Mouse (Mus musculus) lung, embryonic 14.5 days (tissue): ENCODE measurements around the gene Mapkapk2. TPM values are rescaled to one million over a fixed set of nuclear protein-coding genes. Genes with fewer than 3 reads are reported as not detected.
A peak's percentile ranks its signal among the peaks of the same experiment; 100 is the strongest.

ENCODE experiments used
- ATAC-seq: fragments of 200-750 bp; cut with Nextera tagmentation; 2 replicates; pipeline ENCODE4 v1.8.0; 2017; ENCODE audit warnings: mild to moderate bottlenecking, moderate TSS enrichment, moderate library complexity; ENCODE audit not compliant: insufficient read depth
- DNase-seq: peaks from one replicate; pipeline ENCODE4 v3.0.0-alpha.2; 2015
- H3K27ac ChIP-seq: fragments of 300-500 bp; sonication (generic); 2 replicates; pipeline ENCODE4 v1.5.1; 2014; ENCODE audit warnings: low read depth, mild to moderate bottlenecking, moderate library complexity
- H3K27me3 ChIP-seq: fragments of 300-500 bp; sonication (generic); 2 replicates; pipeline ENCODE4 v1.6.1; 2014; ENCODE audit warnings: low read length, control low read depth; ENCODE audit not compliant: insufficient read depth
- H3K36me3 ChIP-seq: fragments of 300-500 bp; sonication (generic); 2 replicates; pipeline ENCODE4 v1.6.1; 2014; ENCODE audit warnings: control low read depth; ENCODE audit not compliant: insufficient read depth
- H3K4me1 ChIP-seq: fragments of 300-500 bp; sonication (generic); 2 replicates; pipeline ENCODE4 v1.6.1; 2014; ENCODE audit warnings: antibody characterized with exemption, control low read depth; ENCODE audit not compliant: insufficient read depth
- H3K4me2 ChIP-seq: fragments of 300-500 bp; sonication (generic); 2 replicates; pipeline ENCODE4 v1.6.1; 2014; ENCODE audit warnings: mild to moderate bottlenecking
- H3K4me3 ChIP-seq: fragments of 300-500 bp; sonication (generic); 2 replicates; pipeline ENCODE4 v1.5.1; 2014; ENCODE audit warnings: low read depth, low read length
- H3K9ac ChIP-seq: fragments of 300-500 bp; sonication (generic); 2 replicates; pipeline ENCODE4 v1.6.1; 2014
- H3K9me3 ChIP-seq: fragments of 300-500 bp; sonication (generic); 2 replicates; pipeline ENCODE4 v1.6.1; 2016; ENCODE audit warnings: low read depth, low read length, control low read depth
- CTCF ChIP-seq: IDR thresholded peaks from 2 replicates; pipeline ENCODE4 v1.5.1; 2016; ENCODE audit warnings: antibody characterized with exemption, low read depth
- WGBS: fragments of 180-500 bp; shearing (Covaris S2); extraction: QIAGEN DNeasy Blood & Tissue Kit; methylation state at CpG from one replicate; pipeline ENCODE4 v1.1.7; 2014; 5-methylcytosine and 5-hydroxymethylcytosine counted together
- polyA plus RNA-seq: library from polyadenylated mRNA; unstranded; fragments of >200 nt; fragmentation: Nextera tagmentation; extraction: Ambion mirVana; gene quantifications from 2 replicates; pipeline ENCODE4 v1.2.1, GENCODE M21; 2014

Mapkapk2 gene
- polyA plus RNA-seq, 1 experiment from 2014 or later = 72.3 TPM

DNA sequence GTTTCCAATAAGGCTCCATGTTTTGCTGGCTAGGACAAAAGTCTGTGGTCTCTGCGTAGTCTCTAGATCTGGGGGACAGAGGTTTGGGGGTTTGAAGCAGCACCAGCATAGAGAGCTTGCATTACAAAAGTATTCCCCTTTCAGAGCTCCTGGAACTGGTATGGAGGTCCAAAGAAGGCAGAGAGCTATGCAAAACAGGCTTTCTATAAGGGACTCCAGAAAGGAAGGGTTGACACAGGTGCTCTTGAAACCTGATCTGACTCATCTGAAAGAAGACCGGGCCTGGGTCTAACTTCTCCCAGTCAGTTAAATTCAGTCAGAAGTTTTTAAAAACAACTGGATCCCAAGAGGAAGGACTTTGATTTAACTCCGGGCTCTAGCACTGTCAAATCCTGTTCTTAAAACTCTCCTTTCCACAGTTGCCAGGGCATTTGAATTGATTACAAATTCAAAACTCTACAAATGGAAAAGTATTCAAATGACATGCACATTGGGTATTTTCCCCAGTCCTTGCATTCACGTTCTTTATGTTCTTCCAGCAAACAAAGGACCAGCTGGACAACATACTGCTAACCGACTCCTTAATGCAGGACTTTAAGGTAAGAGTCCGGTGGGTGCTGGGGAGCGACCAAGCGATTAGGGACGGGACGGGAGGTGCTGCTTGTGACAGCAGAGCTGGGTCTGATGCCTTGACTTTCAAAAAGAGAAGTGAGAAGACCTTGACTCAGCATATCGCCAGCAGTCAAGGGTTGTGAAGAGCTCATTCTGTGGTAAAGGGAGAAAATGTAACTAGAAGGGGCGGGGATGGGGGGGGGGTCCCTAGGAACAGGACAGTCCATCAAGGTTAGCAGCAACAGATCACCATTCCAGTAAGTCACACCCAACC lies 77.0 kb downstream of the Mapkapk2 start:
- H3K9me3 ChIP-seq = no peaks in the 10 kb centered on the region
- WGBS = 48% methylated on average over 12 of the region's 12 CpGs
- no peak overlapping the region for H3K4me3 ChIP-seq
- ATAC-seq (no peak), DNase-seq (peak; percentile 3)
- no peak for TF ChIP-seq CTCF
- H3K27ac ChIP-seq = no peak overlapping the region
- H3K4me2 ChIP-seq = no peak overlapping the region
- no peaks in the 10 kb centered on the region for H3K27me3 ChIP-seq
- no peak overlapping the region for H3K9ac ChIP-seq
- H3K4me1 ChIP-seq = no peaks in the 10 kb centered on the region; the same call in 1 of the 2 replicates
- no peaks in the 10 kb centered on the region for H3K36me3 ChIP-seq

GRCm38 (mm10) chr1:131019492-131020098 lies 78.0 kb downstream of the Mapkapk2 start, which contains the start of gene Il10:
Il10 (plus strand) TSS chr1:131019845.
- H3K4me3 ChIP-seq = no peak within 1 kb of the TSS
- no peak for ATAC-seq
- H3K4me2 ChIP-seq = no peak within 1 kb of the TSS
- H3K27me3 ChIP-seq = no peaks in the 10 kb centered on the region
- WGBS = 64% methylated on average over 8 of the region's 8 CpGs
- DNase-seq = no peak
- H3K4me1 ChIP-seq = no peaks in the 10 kb centered on the region
- no peaks in the 10 kb centered on the region for H3K36me3 ChIP-seq
- H3K27ac ChIP-seq = no peak within 1 kb of the TSS
- TF ChIP-seq CTCF = no peak
- H3K9ac ChIP-seq = no peak within 1 kb of the TSS
- H3K9me3 ChIP-seq = no peaks in the 10 kb centered on the region

GRCm38 (mm10) chr1:131015879-131016278 lies 81.7 kb downstream of the Mapkapk2 start:
- Histone ChIP-seq H3K4me1 (no peaks in the 10 kb centered on the region), H3K9ac (no peak overlapping the region), H3K4me2 (no peak overlapping the region), H3K9me3 (no peaks in the 10 kb centered on the region), H3K4me3 (no peak overlapping the region), H3K27me3 (no peaks in the 10 kb centered on the region), H3K36me3 (no peaks in the 10 kb centered on the region), H3K27ac (no peak overlapping the region)
- no peak for TF ChIP-seq CTCF
- no peak for DNase-seq
- ATAC-seq = no peak
- 86% methylated on average over 7 of the region's 7 CpGs for WGBS

GRCm38 (mm10) chr1:131015281-131015680 lies 82.3 kb downstream of the Mapkapk2 start:
- Histone ChIP-seq H3K4me2 (no peak overlapping the region), H3K4me1 (no peaks in the 10 kb centered on the region), H3K27ac (no peak overlapping the region), H3K27me3 (no peaks in the 10 kb centered on the region), H3K4me3 (no peak overlapping the region), H3K36me3 (no peaks in the 10 kb centered on the region), H3K9me3 (no peaks in the 10 kb centered on the region), H3K9ac (no peak overlapping the region)
- no peak for TF ChIP-seq CTCF
- 83% methylated on average over 6 of the region's 6 CpGs for WGBS
- DNase-seq (no peak), ATAC-seq (no peak)

DNA sequence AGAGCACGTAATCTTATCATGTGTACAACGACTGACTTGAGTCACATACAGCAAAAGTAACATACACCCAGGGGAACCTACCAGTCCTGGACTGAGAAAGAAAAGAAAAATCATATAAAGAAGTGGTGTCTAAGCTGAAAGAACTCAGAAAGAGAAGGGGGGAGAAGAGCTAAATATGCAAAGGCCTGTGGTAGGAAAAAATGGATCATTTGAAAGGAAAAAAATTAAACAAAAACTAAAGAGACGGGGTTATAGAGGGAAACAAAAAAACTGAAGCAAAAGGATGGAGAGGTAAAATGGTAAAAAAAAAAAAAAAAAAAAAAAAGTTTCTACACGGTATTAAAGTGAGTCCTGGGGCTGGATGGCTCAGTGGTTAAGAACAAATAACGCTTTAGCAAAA lies 83.7 kb downstream of the Mapkapk2 start:
- 84% methylated on average over 5 of the region's 5 CpGs for WGBS
- Histone ChIP-seq H3K4me3 (no peak overlapping the region), H3K27me3 (no peaks in the 10 kb centered on the region), H3K4me2 (no peak overlapping the region), H3K27ac (no peak overlapping the region), H3K36me3 (no peaks in the 10 kb centered on the region), H3K4me1 (no peaks in the 10 kb centered on the region), H3K9ac (no peak overlapping the region), H3K9me3 (no peaks in the 10 kb centered on the region)
- TF ChIP-seq CTCF = no peak
- no peak for ATAC-seq
- DNase-seq = no peak

DNA sequence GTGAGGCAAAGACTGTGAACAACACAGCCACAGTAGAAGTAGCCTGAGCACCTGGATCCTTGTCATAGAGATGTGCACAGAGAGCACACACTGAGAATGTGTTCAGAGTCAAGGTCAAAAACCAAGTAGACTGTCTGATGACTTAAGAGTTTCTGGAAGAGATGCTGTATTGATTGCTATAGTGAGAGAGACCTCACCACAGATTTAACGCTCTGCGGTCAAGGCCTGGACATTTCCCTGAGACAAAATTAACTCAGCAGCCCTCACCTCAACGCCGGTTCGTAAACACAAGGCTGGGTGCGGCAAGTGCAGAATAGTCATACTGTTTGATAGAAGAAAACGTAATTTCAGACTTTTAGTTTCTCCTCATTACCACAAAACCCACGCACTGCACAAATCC lies 85.1 kb downstream of the Mapkapk2 start:
- H3K4me1 ChIP-seq = no peaks in the 10 kb centered on the region
- H3K4me3 ChIP-seq = no peak overlapping the region
- 84% methylated on average over 8 of the region's 8 CpGs for WGBS
- H3K27me3 ChIP-seq = no peaks in the 10 kb centered on the region
- no peak for DNase-seq
- H3K9ac ChIP-seq = no peak overlapping the region
- H3K27ac ChIP-seq = no peak overlapping the region
- no peak overlapping the region for H3K4me2 ChIP-seq
- TF ChIP-seq CTCF = no peak
- no peaks in the 10 kb centered on the region for H3K36me3 ChIP-seq
- no peaks in the 10 kb centered on the region for H3K9me3 ChIP-seq
- ATAC-seq = no peak
